Mouse (Mus musculus) erythroblast, embryonic 14.5 days (primary cell): ENCODE results near the gene 2810021J22Rik. TPM values are rescaled to one million over a fixed set of nuclear protein-coding genes. Genes with fewer than 3 reads are reported as not detected.

Source experiments
- H3K27me3 ChIP-seq: 2 replicates; pipeline ENCODE4 v1.6.1; 2012; ENCODE audit warnings: inconsistent platforms; ENCODE audit not compliant: control insufficient read depth
- H3K36me3 ChIP-seq: 2 replicates; pipeline ENCODE4 v1.6.1; 2012; ENCODE audit warnings: mild to moderate bottlenecking, inconsistent platforms; ENCODE audit not compliant: control insufficient read depth
- H3K4me1 ChIP-seq: 2 replicates; pipeline ENCODE4 v1.6.1; 2012; ENCODE audit warnings: inconsistent platforms; ENCODE audit not compliant: control insufficient read depth
- H3K4me3 ChIP-seq: replicated peaks from 2 replicates; pipeline ENCODE3; 2012; ENCODE audit warnings: moderate library complexity, mild to moderate bottlenecking, inconsistent platforms
- H3K9me3 ChIP-seq: 2 replicates; pipeline ENCODE4 v1.6.1; 2012; ENCODE audit warnings: low read length, inconsistent platforms, mixed read lengths; ENCODE audit not compliant: control insufficient read depth
- GATA1 ChIP-seq: IDR thresholded peaks from 2 replicates; pipeline ENCODE4 v1.6.1; 2012; ENCODE audit warnings: low read length, inconsistent platforms, mixed read lengths
- TAL1 ChIP-seq: IDR thresholded peaks from 3 replicates; pipeline ENCODE4 v1.6.1; 2012; ENCODE audit warnings: low read length, inconsistent platforms, mixed read lengths
- polyA plus RNA-seq: library from polyadenylated mRNA; stranded (reverse); fragments of >175 nt; gene quantifications from 2 replicates; pipeline ENCODE4 v1.2.3, GENCODE M21; 2012

The 2810021J22Rik gene
- polyA plus RNA-seq, 1 experiment, result 0.04 TPM

GRCm38 (mm10) chr11:58870961-58871360 is 3.9 kb downstream of the 2810021J22Rik start:
- Histone ChIP-seq H3K4me3 (no peak overlapping the region), H3K36me3 (peaks cover 35% of the 10 kb centered on the region), H3K27me3 (no peaks in the 10 kb centered on the region), H3K4me1 (peaks cover 27% of the 10 kb centered on the region), H3K9me3 (no peaks in the 10 kb centered on the region)
- TF ChIP-seq TAL1 (no peak), GATA1 (no peak)

GRCm38 (mm10) chr11:58883756-58884155 is 16.7 kb downstream of the 2810021J22Rik start:
- Histone ChIP-seq H3K36me3 (peaks cover 54% of the 10 kb centered on the region), H3K9me3 (no peaks in the 10 kb centered on the region), H3K4me1 (no peaks in the 10 kb centered on the region), H3K27me3 (no peaks in the 10 kb centered on the region), H3K4me3 (no peak overlapping the region)
- no peak for TF ChIP-seq TAL1

- Histone ChIP-seq H3K9me3 (peaks cover 14% of the 10 kb centered on the region), H3K4me3 (no peak overlapping the region), H3K36me3 (peaks cover 84% of the 10 kb centered on the region), H3K27me3 (no peaks in the 10 kb centered on the region), H3K4me1 (no peaks in the 10 kb centered on the region)
- TF ChIP-seq TAL1 (no peak), GATA1 (no peak)
Observed at GRCm38 (mm10) chr11:58890511-58890910, 23.5 kb downstream of the 2810021J22Rik start.

GRCm38 (mm10) chr11:58894456-58894855 is 27.4 kb downstream of the 2810021J22Rik start:
- peaks cover 9% of the 10 kb centered on the region for H3K4me1 ChIP-seq
- TF ChIP-seq GATA1, result no peak
- TF ChIP-seq TAL1, result no peak
- H3K4me3 ChIP-seq, result no peak overlapping the region
- peaks cover 96% of the 10 kb centered on the region for H3K36me3 ChIP-seq
- H3K27me3 ChIP-seq, result no peaks in the 10 kb centered on the region
- H3K9me3 ChIP-seq, result peaks cover 14% of the 10 kb centered on the region

GRCm38 (mm10) chr11:58897485-58897884 is 30.5 kb downstream of the 2810021J22Rik start:
- no peaks in the 10 kb centered on the region for H3K27me3 ChIP-seq
- TF ChIP-seq GATA1, result no peak
- TF ChIP-seq TAL1, result no peak
- peaks cover 95% of the 10 kb centered on the region for H3K36me3 ChIP-seq
- H3K4me3 ChIP-seq, result no peak overlapping the region
- no peaks in the 10 kb centered on the region for H3K9me3 ChIP-seq
- H3K4me1 ChIP-seq, result peaks cover 33% of the 10 kb centered on the region

- 0 out of 2 replicates have a peak, but pooled peaks cover 3% of the 10 kb centered on the region for H3K9me3 ChIP-seq
- peaks cover 67% of the 10 kb centered on the region for H3K36me3 ChIP-seq
- H3K4me3 ChIP-seq, result peak overlapping the region; percentile 42
- TF ChIP-seq TAL1, result no peak
- peaks cover 62% of the 10 kb centered on the region for H3K4me1 ChIP-seq
- H3K27me3 ChIP-seq, result no peaks in the 10 kb centered on the region
Observed at GRCm38 (mm10) chr11:58901080-58901479, 34.1 kb downstream of the 2810021J22Rik start.

GRCm38 (mm10) chr11:58903511-58904409 is 36.7 kb downstream of the 2810021J22Rik start, which contains the start of gene Zfp39:
TSS of gene Zfp39 (minus strand) at chr11:58904225.
- Histone ChIP-seq H3K4me1 (peaks cover 54% of the 10 kb centered on the region), H3K4me3 (peak within 1 kb of the TSS; percentile 68), H3K27me3 (no peaks in the 10 kb centered on the region), H3K36me3 (peaks cover 42% of the 10 kb centered on the region), H3K9me3 (0 out of 2 replicates have a peak, but pooled peaks cover 3% of the 10 kb centered on the region)
- TF ChIP-seq TAL1 (no peak), GATA1 (peak; percentile 38; the same call in 1 of the 2 replicates)

- Histone ChIP-seq H3K4me3 (peak overlapping the region; percentile 68), H3K36me3 (peaks cover 36% of the 10 kb centered on the region), H3K27me3 (peaks cover 3% of the 10 kb centered on the region), H3K4me1 (peaks cover 54% of the 10 kb centered on the region), H3K9me3 (0 out of 2 replicates have a peak, but pooled peaks cover 3% of the 10 kb centered on the region)
- no peak for TF ChIP-seq TAL1
- TF ChIP-seq GATA1, result no peak
Observed at GRCm38 (mm10) chr11:58904410-58904718, 37.3 kb downstream of the 2810021J22Rik start.

GRCm38 (mm10) chr11:58904838-58905237 is 37.8 kb downstream of the 2810021J22Rik start:
- peaks cover 54% of the 10 kb centered on the region for H3K4me1 ChIP-seq
- peaks cover 6% of the 10 kb centered on the region for H3K27me3 ChIP-seq
- TF ChIP-seq TAL1 (no peak), GATA1 (no peak)
- peaks cover 31% of the 10 kb centered on the region for H3K36me3 ChIP-seq
- H3K4me3 ChIP-seq, result peak overlapping the region; percentile 68
- H3K9me3 ChIP-seq, result 0 out of 2 replicates have a peak, but pooled peaks cover 3% of the 10 kb centered on the region
